Mouse (Mus musculus) liver, adult (tissue): ENCODE measurements around the gene Glrx2.

Source experiments
- GATA4 ChIP-seq: IDR thresholded peaks from 2 replicates; pipeline ENCODE4 v1.6.1; 2014; ENCODE audit warnings: mild to moderate bottlenecking, low read length; ENCODE audit not compliant: insufficient replicate concordance

The Glrx2 gene

DNA sequence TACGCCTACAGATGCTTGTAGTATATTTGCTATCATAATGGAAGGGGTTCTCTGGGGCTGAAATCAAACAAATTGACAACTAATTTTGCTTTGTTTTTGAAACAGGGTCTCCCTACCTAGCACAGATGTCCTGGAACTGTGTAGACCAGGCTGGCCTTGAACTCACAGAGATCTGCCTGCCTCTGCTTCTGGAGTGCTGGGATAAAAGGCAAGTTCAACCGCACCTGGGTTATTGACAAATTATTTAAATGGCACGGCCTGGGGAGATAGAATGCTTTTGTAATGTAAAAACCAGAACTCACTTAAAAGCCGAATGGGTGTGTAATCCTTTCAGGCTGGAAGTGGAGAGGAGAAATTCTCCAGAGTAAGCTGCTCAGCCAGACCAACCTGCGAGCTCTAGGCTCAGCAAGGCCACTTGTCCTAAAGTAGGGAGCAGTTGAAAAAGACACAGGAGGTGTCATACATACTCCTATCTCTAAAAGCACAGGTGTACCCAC is 17.8 kb downstream of the Glrx2 start:
- TF ChIP-seq GATA4: no peak

DNA sequence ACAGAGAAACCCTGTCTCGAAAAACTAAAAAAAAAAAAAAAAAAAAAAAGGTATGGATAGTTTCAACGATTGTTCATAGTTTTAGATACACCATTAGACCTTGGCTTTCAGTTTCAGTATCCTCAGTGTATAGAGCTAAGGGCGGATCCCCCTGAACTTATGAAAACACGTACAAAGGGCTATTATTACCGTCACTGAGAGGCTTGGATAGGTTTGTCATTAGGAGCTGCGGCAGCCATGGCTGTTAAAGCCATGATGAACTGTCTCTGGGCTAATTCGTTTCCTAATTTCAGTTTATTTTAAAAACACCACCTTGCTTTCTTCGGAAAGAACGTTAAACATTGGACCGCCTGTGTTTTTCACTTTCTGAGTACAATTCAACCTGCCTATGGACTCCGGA is 22.7 kb downstream of the Glrx2 start:
- no peak for TF ChIP-seq GATA4

DNA sequence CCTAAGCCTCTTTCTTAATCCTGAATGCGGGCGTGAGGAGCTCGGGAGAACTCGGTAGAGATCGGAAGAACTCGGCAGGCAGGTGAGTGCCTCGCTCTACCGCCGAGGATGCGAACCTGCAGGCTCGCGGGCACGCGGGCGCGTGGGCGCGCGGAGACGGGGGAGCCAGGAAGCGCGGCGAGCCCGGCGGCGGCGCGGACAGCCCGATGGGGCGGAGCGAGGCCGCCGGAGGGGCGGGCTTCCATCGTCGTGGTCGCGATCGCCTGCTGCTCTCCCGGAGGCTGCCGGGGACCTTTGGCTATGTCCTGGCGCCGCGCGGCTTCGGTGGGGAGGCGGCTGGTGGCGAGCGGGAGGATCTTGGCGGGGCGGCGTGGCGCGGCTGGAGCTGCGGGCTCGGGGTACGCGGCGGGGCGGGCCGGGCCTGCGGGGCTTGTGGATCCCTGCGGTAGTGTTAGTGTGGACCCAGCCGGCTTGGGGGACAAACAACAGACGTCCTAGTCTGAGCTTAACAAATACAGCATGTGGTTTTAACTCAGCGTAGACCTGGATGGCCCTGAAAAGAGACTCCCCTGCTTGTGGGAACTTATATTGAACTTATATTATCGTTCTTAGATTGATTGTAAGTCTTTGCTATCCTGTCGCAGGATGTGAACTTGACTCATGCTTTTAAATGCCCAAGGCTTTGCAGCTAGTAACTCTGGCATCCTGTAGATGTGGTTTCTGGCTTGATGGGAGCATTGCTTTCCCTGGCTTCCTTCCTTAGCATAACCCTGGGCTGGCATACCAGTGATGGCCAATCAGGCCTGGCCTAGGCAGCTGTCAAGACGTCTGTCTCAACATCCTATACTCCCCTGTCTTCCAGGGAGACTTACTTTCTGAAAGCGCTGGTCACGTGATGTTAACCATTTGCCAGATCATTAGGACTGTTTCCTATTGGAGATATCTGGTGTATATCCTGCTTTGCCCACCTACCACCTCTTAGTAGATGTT is 23.5 kb downstream of the Glrx2 start:
- no peak for TF ChIP-seq GATA4

DNA sequence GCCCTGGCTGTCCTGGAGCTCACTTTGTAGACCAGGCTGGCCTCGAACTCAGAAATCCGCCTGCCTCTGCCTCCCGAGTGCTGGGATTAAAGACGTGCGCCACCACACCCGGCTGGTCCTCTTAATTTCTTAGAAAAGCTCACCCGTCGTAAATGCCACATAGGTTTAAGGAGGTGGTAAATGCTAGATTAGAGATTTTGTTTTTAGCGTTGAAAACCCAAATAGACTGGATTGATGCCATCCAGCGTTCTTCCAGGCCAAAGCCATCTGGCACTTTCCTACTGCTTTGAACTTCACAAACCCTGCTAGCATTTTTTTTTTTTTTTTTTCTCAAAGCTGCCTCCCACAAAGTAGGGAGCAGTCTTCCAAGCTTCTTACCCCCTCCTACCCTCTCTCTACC is 24.4 kb downstream of the Glrx2 start:
- no peak for TF ChIP-seq GATA4

DNA sequence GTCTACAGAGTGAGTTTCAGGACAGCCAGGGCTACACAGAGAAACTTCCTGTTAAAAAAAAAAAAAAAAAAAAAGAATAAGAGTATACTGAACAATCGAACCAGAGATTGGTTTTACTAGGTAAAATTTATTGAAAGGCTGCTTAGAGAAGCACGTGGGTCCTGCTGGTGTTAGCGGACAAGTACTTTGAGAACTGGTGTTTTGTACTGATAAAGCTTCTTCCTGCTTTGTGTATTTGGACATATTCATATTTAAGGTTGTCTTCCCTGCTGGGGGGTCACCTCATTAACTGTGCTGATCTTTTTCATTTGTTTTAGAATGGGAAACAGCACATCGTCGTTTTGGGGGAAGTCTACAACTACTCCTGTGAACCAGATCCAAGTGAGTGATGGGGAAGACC is 25.2 kb downstream of the Glrx2 start:
- no peak for TF ChIP-seq GATA4

DNA sequence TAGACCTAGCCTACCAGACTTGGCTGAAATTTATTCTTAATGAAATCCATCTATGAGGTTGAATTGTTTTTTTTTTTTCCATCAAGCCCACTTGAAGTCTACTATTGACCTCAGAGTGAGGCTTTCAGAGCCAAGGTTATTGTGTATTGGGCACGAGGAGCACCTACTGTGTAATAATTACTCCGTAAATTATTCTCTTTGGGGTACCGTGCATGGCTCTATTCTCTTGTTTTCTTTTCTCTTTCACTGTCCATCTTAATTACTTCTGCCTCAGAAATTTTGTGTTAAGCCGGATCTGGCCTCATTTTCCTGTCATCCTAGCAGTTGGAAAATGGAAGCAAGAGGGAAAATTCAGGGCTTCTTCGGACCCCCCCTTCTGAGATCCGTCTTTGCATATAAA is 26.0 kb downstream of the Glrx2 start:
- TF ChIP-seq GATA4: no peak

DNA sequence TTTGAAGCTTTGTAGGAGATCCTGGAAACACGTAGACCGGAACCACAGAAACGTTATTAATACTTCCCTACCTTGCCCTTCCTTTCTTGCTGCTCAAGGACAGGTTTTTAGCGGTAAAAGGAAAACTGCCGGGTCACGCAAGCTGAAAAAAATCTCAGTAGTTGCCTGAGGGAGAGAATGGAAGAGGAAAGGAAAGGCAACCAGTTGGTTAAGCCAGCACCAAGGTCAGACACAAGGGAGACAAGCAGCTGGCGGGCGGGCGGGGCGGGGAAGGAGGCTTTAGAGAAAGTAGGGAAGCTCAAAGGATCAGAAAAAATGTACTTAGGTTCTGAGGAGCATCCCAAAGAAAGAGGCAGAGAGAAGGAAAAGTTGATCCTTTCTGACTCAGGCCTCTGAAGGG is 29.7 kb downstream of the Glrx2 start:
- TF ChIP-seq GATA4: no peak

DNA sequence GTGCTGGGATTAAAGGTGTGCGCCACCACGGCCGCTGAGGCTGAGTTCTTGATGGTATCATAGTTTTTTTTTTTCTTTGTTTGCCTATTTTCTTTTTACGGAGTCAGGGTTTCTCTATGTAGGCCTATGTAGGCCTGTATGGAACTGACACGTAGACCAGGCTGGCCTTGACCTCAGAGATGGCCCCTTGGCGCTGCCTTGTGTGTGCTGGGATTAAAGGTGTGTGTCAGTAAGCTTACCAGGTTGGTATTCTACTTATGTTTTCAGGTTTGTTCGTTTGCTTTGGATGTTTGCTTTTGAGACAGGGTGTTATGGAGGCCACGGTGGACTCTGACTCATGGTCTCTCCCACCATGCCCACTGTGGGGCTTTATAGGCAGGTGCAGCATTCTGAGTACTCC is 46.0 kb downstream of the Glrx2 start:
- no peak for TF ChIP-seq GATA4

DNA sequence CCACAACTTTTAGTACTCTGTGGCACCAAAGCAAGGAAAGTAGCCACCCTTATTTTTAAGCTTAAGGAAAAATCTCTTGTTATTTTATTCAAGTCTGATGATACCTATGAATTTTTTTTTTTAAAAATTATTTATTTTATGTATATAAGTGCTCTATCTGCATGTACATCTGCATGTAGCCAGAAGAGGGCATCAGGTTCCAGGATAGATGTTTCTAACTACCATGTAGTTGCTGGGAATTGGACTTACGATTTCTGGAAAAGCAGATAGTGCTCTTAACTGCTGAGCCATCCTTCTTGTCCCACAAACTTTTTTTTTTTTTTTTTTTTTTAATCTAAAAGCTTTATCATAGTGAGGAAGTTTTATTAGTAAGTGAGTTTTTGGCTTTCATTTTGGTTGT is 48.3 kb downstream of the Glrx2 start:
- no peak for TF ChIP-seq GATA4

DNA sequence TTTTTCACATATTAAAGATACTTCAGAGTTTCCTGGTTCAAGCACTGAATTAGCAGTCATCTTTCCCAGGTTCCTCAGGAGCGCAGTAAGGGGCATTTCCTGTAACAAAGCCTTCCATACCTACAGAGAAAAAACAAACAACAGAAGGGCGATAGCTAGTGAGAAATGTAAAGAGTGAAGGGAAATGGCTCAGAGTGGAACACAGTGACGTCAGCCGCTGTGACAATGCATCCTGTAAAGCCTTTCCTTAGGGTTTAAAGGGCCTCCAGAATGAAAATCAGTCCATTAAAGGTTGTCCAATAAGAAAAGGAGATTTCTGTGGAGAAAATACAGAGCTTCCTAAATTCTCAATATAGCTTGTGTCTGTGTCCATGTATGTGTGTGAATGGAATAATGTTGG is 49.7 kb downstream of the Glrx2 start:
- TF ChIP-seq GATA4: no peak

DNA sequence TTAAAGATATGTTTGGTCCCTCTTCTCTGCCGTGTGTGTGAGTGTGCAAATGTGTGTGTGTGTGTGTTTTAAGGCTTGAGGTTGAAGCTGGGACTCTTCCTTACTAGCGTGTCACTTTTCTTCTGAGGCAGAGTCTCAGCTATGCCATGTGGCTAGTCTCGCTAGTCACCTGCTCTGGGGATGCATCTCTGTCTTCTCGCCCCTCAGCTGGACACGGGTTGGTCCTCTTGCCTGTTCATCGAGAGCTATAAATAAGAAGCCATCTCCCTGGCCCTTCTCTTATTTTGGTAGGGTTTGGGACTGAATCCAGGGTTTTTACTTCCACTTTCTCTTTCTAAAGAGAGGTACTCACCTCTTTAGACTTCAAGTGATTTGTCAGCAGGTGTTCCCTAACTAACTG is 50.1 kb downstream of the Glrx2 start:
- TF ChIP-seq GATA4: no peak

DNA sequence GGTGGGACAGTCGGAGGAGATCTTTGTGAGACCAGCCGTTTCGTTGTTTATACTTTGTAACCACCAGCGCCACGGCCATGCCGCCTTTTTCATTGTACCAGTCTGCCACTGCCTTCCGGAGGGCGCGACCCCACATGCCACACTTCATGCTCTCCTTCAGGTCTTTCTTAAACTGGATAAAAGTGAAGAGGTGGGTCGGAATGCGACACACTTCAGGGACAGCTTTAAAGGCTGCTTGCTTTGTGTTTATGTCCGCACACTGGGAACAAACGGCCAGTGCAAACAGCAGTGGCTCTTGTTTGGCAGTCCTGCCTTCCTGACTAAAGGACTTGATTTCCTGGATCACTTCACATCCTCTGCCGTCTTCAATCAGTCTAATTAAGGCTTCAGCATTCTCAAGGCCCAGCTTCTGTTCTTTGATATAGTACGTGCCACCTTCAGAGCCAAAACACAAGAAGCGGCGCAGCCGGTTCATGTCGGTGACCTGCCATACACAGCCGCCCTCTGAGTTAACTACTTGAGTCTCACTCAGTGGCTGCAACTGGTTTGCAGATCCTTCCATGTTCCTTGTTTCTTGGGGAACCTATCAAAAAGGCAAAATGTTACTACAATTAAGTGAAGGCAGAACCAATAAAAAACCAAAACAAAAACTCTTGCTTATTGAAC is 54.4 kb downstream of the Glrx2 start:
- no peak for TF ChIP-seq GATA4

DNA sequence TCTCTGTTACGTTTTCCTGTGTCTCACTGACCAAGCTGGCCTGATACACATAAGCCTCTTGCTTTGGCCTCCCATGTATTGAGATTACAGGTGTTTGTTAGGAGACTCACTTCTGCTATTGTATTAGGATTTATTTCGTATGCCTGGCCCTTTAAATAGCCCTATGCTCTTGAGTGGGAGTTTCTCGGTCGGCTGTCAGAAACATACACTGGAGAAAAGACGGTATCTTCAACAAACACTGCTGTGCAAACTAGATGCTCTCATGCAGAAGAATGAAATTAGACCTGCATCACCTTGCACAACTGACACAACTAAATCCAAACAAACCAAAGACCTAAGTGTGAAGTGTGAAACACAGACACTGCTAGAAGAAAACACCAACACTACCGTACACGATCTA is 56.9 kb downstream of the Glrx2 start:
- TF ChIP-seq GATA4: no peak

DNA sequence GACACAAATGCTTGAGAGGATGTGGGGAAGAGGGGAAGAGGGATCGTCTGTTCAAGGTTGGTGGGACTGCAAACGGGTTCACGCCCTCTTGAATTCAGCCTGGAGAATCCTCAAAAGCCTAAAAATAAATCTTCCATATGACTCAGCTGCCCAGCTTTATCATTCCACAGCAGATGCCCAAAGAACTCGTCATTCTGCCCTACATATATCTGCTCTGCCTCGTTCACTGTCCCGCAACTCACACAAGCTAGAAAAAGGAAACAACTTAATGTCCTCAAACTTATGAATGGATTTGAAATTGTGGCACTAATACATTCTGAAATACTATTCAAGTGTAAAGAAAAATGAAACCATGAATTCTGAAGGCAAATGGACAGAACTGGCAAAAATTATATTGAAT is 57.8 kb downstream of the Glrx2 start:
- TF ChIP-seq GATA4: no peak

DNA sequence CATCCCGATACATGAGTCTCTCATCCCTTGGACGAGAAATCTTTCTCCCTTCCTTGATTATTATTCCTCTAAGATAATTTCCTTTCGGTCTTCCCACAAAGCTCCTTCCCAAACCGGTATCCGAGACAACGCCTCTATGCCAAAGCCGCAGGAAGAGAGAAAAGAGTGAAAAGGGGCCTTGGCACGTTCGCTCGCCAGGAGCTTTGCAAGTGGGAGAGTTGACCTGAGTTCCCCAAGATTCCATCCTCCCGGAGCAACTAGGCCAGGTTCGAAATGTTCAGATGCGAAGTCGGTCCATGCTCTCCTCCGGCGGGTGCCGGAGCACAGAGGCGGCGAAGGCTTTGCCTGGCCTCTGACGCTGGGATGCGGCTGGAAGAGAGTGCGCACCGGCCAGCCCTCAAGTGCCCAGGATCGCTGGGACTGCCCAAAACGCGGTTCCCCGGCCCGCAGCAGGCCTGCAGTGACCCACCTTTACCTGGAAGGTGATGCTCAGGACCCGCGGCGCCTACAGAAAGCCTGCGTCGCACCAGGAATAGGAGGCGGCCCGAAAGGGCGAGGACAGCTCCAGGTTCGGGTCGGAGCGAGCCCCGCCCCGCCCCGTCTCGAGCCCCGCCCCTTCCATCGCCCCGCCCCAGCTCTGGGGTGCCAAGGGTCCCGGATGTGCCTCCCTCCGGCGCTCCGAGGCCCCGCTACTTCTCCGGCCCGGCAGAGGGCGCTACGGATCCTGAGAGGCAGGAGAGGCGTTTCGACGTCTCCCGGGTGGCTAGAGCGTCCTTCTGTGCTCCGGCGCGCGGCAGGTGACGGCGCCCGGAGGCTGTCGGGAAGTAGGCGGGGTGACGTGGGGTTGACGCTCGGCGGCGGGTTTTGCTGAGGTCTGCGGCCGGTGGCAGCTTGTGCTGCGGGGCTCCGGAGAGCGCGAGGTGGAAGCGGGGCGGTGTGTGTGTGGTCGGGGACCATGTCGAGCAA is 60.6 kb downstream of the Glrx2 start, which contains the start of the genes Trove2 and Uchl5:
Trove2 (minus strand) TSS at position 623 of the 966 bp plus-strand sequence.
Uchl5 (plus strand) TSS at position 827 of the 966 bp plus-strand sequence.
- peak; percentile 5; the same call in 1 of the 2 replicates for TF ChIP-seq GATA4

DNA sequence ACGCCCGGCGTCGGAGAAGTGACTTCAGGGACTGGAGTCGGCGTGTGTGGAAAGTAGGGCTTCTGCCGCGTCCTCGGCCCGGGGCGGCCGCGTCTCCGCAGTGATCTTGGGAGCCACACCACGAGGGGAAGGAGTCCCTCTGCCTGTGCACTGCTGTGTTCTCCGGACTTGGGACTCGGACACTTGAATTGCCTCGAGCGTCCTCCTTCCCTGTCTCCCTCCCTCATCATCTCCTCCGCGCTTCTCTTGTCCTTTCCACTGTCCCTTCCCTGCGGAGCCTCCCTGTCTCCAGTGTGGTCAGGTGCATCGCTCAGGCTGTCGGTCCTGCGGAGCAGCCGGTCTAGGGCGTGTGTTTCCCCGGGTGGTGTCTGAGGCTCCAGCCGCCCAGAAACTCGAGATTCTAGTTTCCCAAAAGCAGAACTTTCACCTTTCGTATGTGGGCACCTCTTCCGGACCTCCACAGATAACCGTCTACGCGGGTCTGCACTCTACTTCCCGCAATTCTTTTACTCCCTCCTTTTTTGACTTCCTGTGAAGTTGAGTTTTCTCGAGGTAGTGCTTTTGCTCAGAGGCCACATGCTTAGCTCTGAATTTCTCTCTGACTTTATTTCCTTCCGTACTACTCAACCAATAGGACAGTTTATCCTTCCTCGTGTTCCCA is 61.5 kb downstream of the Glrx2 start:
- TF ChIP-seq GATA4: no peak
